Mouse (Mus musculus) bone marrow macrophage, adult 2 months (primary cell): Measurements from ENCODE around the gene Plaur.

Experiments
- CTCF ChIP-seq: IDR thresholded peaks from 2 replicates; pipeline ENCODE4 v1.5.1; 2012; ENCODE audit warnings: low read depth, mild to moderate bottlenecking, low read length, moderate library complexity
- POLR2A ChIP-seq: IDR thresholded peaks from 2 replicates; pipeline ENCODE4 v1.6.1; 2012; ENCODE audit warnings: mild to moderate bottlenecking, low read depth, low read length, borderline replicate concordance

GRCm38 (mm10) chr7:24421648-24422047 is 40.6 kb upstream of the Plaur start:
- no peak for TF ChIP-seq CTCF
- TF ChIP-seq POLR2A: no peak
